ENCODE assay signal across 15 mouse cellular contexts in genomic region chr14:121949436-121949835, GRCm38 (mm10). TPM values are rescaled to one million over a fixed set of nuclear protein-coding genes. Genes with fewer than 3 reads are reported as not detected.
"Had no signal": no experiment of that assay in that cellular context is flagged by ENCODE, and none has a peak within 500 bp of the region (broad histone marks: within the 10 kb centered on the region; RNA-seq: fewer than 3 reads in every experiment).

No protein-coding gene starts in this region.

- H3K36me3 ChIP-seq: neural tube, embryonic 12.5 days had no signal

- H3K9ac ChIP-seq: limb, embryonic 12.5 days; neural tube, embryonic 12.5 days had no signal

- H3K4me3 ChIP-seq: limb, embryonic 12.5 days; midbrain, embryonic 10.5 days; myocyte; neural tube, embryonic 12.5 days had no signal

- H3K4me1 ChIP-seq: midbrain, embryonic 10.5 days; neural tube, embryonic 12.5 days had no signal

- DNase-seq: kidney, adult 11 months; kidney, adult 9 months; kidney, postnatal 36 days; layer of hippocampus, adult 9-11 months; layer of hippocampus, postnatal 36 days; midbrain, embryonic 14.5 days; thymus, postnatal 14 days had no signal

- H3K27ac ChIP-seq: kidney, postnatal 0 days; limb, embryonic 12.5 days; midbrain, embryonic 10.5 days; neural tube, embryonic 12.5 days; stomach, postnatal 0 days had no signal

- H3K27me3 ChIP-seq: limb, embryonic 12.5 days; neural tube, embryonic 12.5 days had no signal

RNA-seq across cellular contexts. Expression of gene Gpr18, which starts 33.9 kb away (rescaled TPM):
- total RNA-seq: layer of hippocampus, adult 18-20 months; layer of hippocampus, postnatal 36 days; left cerebral cortex, postnatal 36 days had no signal
- polyA plus RNA-seq: midbrain, embryonic 14.5 days; myocyte had no signal
